Mouse (Mus musculus): Measurements from ENCODE around the gene Rnf157.
A peak's percentile ranks its signal among the peaks of the same experiment; 100 is the strongest.
"Not testable (repeated sequence)": the region's sequence is repeated elsewhere in the genome, so short reads cannot be mapped to it uniquely, and the experiment has no call there.

Gene Rnf157

DNA sequence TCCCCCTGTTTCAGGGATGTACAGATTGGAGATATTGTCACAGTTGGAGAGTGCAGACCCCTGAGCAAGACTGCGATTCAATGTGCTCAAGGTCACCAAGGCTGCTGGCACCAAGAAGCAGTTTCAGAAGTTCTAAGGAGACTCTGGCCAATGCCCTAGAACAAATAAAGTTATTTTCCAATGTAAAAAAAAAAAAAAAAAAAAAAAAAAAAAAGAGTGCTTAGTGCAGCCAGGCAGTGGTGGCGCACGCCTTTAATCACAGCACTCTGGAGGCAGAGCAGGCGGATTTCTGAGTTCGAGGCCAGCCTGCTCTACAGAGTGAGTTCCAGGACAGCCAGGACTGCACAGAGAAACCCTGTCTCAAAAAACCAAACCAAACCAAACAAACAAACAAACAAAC is 29.8 kb downstream of the Rnf157 start:
- DNase-seq (ENCODE audit: low spot score) = not testable (repeated sequence)

DNA sequence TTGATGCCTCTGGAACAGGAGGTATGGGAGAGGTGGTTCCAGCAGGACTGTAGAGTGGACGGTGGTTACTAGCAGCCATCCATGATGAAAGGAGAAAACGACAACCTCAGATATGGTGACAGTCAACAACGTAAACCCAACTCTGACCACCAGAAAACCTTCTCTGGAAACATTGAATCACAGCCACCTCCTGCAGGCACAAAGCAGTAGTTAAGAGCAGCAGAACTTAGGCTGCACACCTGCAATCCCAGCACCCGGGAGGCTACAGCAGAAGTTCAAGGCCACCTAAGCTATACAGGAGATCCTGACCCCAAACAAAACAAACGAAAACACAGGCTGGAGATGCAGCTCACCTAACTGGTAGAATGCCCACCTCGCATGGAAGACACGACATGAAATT is 32.1 kb downstream of the Rnf157 start:
- DNase-seq (ENCODE audit: low spot score) = no peak

DNA sequence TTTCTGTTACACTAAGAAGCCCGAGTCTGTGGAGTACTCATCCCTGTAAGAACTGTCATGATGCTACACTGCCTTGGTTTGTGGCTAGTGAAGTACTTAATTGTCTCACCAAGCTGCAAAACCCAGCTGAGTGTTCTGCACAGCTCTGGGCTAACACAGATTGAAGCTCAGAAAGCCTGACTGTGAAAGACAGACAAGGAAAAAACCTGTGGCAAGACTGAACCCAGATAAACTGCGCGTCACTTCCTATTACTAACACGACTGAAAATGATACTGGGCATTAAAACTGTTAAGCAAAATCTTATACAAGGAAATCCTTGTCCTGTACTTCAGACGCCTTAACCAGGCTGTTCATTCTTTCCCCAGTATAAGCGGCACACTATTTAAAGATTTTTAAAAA is 33.3 kb downstream of the Rnf157 start:
- no peak for DNase-seq (ENCODE audit: low spot score)

DNA sequence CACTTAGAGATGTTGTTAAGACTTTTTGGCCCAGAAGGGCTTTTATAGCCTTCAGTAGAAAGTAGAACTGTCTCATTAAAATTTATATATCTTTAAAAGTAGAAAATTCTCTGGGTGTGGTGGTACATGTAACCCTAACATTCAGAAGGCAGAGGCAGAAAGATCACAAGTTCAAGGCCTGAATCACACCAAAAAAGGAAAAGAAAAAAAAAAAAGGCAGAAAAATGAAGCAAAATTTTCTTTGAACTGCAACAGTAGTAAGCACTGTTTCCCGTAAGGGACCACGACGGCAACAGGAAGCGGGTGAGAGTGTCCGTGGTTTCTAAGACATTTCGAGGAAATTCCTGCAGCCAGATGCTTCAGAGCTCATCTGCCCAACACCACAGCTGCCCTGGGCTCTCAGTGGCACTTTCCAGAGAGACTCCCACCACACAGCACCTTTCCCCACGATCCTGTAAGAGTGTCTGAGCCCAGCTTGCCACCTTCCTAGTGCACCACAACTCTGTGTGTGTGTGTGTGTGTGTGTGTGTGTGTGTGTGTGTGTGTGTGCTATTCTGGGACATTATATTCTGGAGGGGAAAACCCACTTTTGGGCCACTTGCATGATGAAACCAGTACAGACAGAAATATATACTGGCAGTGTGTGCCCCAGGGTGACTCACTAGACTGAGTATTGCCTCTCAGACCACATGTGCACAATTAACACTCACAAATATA is 35.7 kb downstream of the Rnf157 start:
- DNase-seq (ENCODE audit: low spot score) = no peak

GRCm38 (mm10) chr11:116371894-116372450 is 40.9 kb downstream of the Rnf157 start:
- no peak for DNase-seq (ENCODE audit: low spot score)

- DNase-seq (ENCODE audit: low spot score) = no peak
These were observed 43.2 kb downstream of the Rnf157 start for GRCm38 (mm10) chr11:116369633-116370032.

GRCm38 (mm10) chr11:116369051-116369450 is 43.8 kb downstream of the Rnf157 start:
- DNase-seq (ENCODE audit: low spot score) = no peak

- DNase-seq (ENCODE audit: low spot score) = peak; percentile 91
These were observed 44.7 kb downstream of the Rnf157 start for GRCm38 (mm10) chr11:116368116-116368515.

GRCm38 (mm10) chr11:116366647-116367046 is 46.2 kb downstream of the Rnf157 start:
- DNase-seq (ENCODE audit: low spot score) = no peak

DNA sequence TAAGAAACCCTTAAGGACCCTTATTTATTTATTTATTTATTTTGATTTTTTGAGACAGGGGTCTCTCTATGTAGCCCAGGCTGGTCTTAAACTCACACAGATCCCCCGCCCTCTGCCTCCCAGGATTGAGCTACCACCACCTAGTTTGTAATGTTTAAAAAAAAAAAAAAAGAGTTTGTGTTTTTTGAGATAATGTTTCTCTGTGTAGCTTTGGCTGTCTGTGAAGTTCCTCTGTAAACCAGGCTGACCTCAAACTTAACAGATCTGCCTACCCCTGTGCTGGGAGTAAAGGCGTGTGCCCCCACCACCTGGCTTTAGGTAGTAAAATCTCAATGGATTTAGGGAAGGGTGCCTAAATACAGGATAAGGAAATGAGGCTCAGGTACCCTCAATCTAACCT is 46.7 kb downstream of the Rnf157 start:
- no peak for DNase-seq (ENCODE audit: low spot score)

DNA sequence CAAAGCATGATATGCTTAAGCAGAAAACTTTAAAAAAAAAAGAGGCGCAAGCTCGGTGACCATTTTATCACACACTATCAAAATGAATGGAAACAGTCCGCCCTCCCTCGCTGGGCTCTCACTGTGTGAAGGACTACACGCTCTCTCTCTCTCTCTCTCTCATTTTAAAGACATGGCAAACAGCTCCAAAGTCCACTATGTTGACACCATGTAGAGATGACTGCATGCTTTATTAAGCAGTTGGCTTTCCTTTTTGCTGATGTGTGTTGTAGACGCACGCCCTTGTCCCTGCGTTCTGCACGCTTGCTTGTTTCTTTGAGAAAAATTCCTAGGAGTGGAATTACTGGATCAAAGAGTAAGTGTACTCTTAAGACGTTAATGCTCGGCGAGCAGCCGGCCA is 47.4 kb downstream of the Rnf157 start:
- no peak for DNase-seq (ENCODE audit: low spot score)

DNA sequence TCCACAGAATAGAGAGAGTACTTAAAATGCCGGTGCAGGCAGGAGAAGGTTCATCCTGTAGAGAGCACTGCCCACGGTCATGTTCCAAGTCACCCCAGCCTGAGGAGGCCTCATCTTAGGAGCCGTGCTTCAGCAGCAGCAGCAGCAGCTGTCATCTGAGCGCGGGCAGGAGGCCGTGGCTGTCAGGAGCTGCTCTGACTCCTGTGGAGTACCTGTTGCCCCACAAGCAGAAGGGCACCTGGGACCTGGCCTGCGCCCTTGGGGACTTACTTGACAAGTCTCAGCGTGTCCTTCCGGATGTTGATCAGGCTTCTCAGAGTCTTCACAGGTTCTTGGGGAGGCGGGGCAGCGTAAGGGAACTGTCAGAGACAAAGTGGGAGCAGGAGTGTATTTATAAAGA is 50.8 kb downstream of the Rnf157 start:
- DNase-seq (ENCODE audit: low spot score) = no peak

DNA sequence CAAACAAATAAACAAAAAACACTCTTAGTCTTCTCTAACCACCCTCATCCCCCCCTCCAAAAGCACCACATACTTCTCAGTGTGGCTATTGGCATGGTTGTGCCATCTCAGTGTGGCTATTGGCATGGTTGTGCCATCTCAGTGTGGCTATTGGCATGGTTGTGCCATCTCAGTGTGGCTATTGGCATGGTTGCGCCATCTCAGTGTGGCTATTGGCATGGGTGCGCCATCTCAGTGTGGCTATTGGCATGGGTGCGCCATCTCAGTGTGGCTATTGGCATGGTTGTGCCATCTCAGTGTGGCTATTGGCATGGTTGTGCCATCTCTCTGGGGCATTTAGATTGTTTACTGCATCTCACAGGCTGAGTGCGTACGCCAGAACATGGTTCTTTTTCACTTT is 51.9 kb downstream of the Rnf157 start:
- not testable (repeated sequence) for DNase-seq (ENCODE audit: low spot score)

DNA sequence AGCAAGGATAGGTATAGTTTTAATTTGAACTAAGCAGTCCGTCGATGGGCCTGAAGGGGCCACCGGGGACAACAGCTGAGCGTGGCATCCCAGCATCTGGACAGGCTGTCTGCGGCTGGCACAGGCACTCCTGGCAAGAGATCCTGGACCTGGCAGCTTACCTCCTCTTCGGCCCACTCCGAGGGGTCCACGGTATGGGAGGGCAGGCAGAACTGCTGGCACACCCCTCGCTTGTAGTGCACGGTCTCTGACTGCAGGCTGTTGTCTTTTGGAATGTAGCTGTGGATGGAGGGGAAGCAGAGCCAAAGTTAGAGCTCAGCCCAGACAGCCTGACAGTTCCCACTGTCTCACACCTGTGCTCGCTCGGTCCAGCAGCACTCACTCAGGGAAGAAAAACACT is 53.2 kb downstream of the Rnf157 start:
- no peak for DNase-seq (ENCODE audit: low spot score)

GRCm38 (mm10) chr11:116358926-116359637 is 53.8 kb downstream of the Rnf157 start:
- no peak for DNase-seq (ENCODE audit: low spot score)

DNA sequence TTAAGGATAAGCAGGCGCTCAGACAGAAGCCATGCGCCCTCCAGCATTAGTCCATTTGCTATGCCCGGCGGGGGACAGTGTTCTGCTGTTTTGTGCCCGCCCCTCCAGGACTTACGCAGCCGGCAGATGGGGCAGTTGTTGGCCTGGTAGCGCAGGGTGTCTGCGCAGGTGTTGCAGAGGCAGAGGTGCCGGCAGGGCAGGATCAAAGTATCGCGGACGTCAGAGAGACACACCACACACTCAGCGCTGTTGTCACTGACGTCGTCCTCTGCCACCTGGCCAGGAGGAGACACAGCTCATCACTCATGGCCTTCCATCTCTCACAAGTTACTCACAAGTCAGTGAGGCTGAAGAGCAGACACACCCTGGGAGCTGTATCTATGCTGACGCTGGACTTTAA is 58.3 kb downstream of the Rnf157 start:
- no peak for DNase-seq (ENCODE audit: low spot score)

DNA sequence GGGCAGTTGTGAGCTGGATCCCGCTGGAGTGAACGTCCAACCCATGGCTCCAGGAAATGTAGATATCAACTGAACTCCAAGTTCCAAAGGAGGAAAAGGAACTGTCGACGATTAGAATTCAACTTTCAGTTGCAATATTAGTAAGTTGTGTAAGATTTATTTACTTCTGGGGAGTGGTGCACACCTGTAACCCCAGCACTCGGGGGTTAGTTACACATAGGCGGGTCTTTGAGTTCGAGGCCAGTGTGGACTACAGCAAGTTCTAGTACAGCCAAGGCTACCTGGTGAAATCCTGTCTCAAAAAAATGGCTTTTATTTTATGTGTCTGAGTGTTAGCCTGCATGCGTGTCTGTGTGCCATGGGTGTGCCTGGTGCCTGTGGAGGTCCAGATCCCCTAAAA is 59.3 kb downstream of the Rnf157 start:
- no peak for DNase-seq (ENCODE audit: low spot score)

DNA sequence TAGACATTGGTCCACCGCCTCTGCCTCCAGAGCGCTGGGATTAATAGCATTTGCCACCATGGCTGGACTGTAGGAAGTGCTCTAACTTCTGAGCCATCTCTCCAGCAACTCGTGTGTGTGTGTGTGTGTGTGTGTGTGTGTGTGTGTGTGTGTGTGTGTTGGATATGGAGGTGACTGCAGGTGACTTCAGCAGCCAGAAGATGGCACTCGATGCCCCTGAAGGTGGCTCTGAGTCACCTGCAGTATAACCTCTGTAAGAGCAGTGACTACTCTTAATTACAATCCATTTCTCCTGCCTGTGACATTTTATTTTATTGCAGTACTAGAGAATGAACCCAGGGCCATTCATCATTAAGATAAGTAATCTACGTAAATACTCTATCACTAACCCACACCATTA is 61.5 kb downstream of the Rnf157 start:
- no peak for DNase-seq (ENCODE audit: low spot score)

DNA sequence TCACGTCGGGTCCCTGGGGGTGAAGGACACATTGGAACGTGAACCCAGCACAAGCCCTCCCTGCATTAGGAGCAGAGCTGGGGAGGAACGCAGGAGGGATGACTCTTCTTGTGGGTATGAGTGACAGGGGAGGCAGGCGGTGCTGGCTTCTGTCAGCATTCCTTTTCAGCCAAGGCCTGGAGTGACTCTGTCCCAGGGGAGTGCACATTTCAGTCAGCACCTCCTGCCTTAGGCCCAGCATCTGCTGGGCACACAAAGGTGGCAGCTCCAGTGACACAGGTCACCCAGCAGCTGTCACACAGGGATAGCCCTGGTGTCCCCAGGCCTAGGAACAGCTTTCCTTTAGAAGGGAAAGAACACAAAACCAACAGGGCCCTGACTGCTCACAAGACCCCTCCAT is 64.9 kb downstream of the Rnf157 start:
- DNase-seq (ENCODE audit: low spot score) = no peak

DNA sequence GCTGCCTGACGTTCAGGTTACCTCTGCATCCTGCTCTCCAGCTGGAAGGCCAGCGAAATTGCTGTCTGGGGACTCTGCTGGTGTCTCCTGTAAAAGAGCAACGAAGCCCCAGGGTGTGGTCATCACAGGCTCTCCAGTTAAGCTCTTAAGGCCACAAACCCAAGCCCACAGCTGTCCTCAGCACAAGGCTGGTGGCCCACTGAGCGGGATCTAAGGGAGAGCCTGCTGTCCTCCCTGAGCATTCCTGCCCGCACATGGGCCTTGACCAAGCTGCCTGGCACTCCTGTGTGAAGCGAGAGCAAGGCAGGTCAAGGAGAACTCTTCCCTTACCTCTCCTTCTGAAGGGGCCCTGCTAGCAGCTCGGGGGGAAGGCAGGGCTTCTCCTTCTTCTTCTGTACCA is 65.8 kb downstream of the Rnf157 start:
- no peak for DNase-seq (ENCODE audit: low spot score)

GRCm38 (mm10) chr11:116342069-116342791 is 70.6 kb downstream of the Rnf157 start:
- DNase-seq (ENCODE audit: low spot score) = no peak

DNA sequence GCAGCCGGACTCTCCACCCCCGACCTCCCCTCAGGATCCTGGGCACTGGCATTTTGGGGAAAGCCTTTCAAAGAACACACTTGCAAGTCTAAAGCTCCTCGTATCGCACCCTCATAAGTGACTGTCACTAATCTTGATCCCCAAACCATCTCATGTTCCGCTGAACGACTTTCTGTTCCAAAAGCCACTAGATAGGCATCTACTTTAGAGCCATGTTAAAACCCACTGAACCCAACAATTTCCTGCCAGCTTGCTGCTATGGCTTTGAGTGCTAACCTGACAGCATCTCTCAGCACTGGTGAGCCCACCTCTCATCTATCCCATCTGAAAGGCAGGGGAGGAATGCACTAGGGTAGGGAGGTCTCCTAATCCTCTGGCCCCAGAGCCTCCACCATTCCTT is 75.3 kb downstream of the Rnf157 start:
- no peak for DNase-seq (ENCODE audit: low spot score)

GRCm38 (mm10) chr11:116337000-116337399 is 75.8 kb downstream of the Rnf157 start:
- no peak for DNase-seq (ENCODE audit: low spot score)
